Mouse (Mus musculus): ENCODE measurements around the gene Prickle1.

Prickle1 gene

GRCm38 (mm10) chr15:93504808-93505207 lies 90.9 kb downstream of the Prickle1 start:
- no peak for DNase-seq (ENCODE audit: low read depth)

GRCm38 (mm10) chr15:93503201-93503745 lies 92.4 kb downstream of the Prickle1 start:
- no peak for DNase-seq (ENCODE audit: low read depth)

GRCm38 (mm10) chr15:93502703-93503102 lies 93.0 kb downstream of the Prickle1 start:
- DNase-seq (ENCODE audit: low read depth): no peak

- DNase-seq (ENCODE audit: low read depth): no peak
Measured at GRCm38 (mm10) chr15:93499866-93500265, 95.8 kb downstream of the Prickle1 start.

- DNase-seq (ENCODE audit: low read depth): no peak
Measured at GRCm38 (mm10) chr15:93494700-93495099, 101.0 kb downstream of the Prickle1 start.

- no peak for DNase-seq (ENCODE audit: low read depth)
Measured at GRCm38 (mm10) chr15:93489597-93489996, 106.1 kb downstream of the Prickle1 start.

GRCm38 (mm10) chr15:93486066-93486465 lies 109.6 kb downstream of the Prickle1 start:
- DNase-seq (ENCODE audit: low read depth): no peak

GRCm38 (mm10) chr15:93485252-93485651 lies 110.4 kb downstream of the Prickle1 start:
- no peak for DNase-seq (ENCODE audit: low read depth)

- DNase-seq (ENCODE audit: low read depth): no peak
Measured at GRCm38 (mm10) chr15:93484261-93484710, 111.4 kb downstream of the Prickle1 start.

GRCm38 (mm10) chr15:93481112-93481511 lies 114.6 kb downstream of the Prickle1 start:
- DNase-seq (ENCODE audit: low read depth): no peak

GRCm38 (mm10) chr15:93479445-93479844 lies 116.2 kb downstream of the Prickle1 start:
- DNase-seq (ENCODE audit: low read depth): no peak

- DNase-seq (ENCODE audit: low read depth): no peak
Measured at GRCm38 (mm10) chr15:93478676-93479075, 117.0 kb downstream of the Prickle1 start.

- DNase-seq (ENCODE audit: low read depth): no peak
Measured at GRCm38 (mm10) chr15:93477729-93478128, 118.0 kb downstream of the Prickle1 start.

- DNase-seq (ENCODE audit: low read depth): no peak
Measured at GRCm38 (mm10) chr15:93475688-93476087, 120.0 kb downstream of the Prickle1 start.

- DNase-seq (ENCODE audit: low read depth): no peak
Measured at GRCm38 (mm10) chr15:93474277-93474676, 121.4 kb downstream of the Prickle1 start.

GRCm38 (mm10) chr15:93472089-93472488 lies 123.6 kb downstream of the Prickle1 start:
- no peak for DNase-seq (ENCODE audit: low read depth)

- DNase-seq (ENCODE audit: low read depth): no peak
Measured at GRCm38 (mm10) chr15:93471651-93472050, 124.0 kb downstream of the Prickle1 start.

- DNase-seq (ENCODE audit: low read depth): no peak
Measured at GRCm38 (mm10) chr15:93461066-93461465, 134.6 kb downstream of the Prickle1 start.

GRCm38 (mm10) chr15:93459422-93459821 lies 136.3 kb downstream of the Prickle1 start:
- no peak for DNase-seq (ENCODE audit: low read depth)

GRCm38 (mm10) chr15:93456005-93456404 lies 139.7 kb downstream of the Prickle1 start:
- DNase-seq (ENCODE audit: low read depth): no peak

- DNase-seq (ENCODE audit: low read depth): no peak
Measured at GRCm38 (mm10) chr15:93453296-93453695, 142.4 kb downstream of the Prickle1 start.
